Mouse (Mus musculus): ENCODE measurements around the gene Wdr11.

- no peak for TF ChIP-seq CTCF (IDR thresholded peaks at IDR 0.05; ENCODE audit: low read depth, low read length)
- no peak for TF ChIP-seq POLR2A (IDR thresholded peaks at IDR 0.05; ENCODE audit: borderline replicate concordance, low read depth, low read length)
These were observed 84.2 kb downstream of the Wdr11 start for GRCm38 (mm10) chr7:129675852-129676251.
